Mouse (Mus musculus) cortical plate, adult 2 months (tissue): ENCODE measurements around the gene Rpl35. TPM values are rescaled to one million over a fixed set of nuclear protein-coding genes. Genes with fewer than 3 reads are reported as not detected.

ENCODE experiments used
- H3K27ac ChIP-seq: fragments of 200-500 bp; 2 replicates; pipeline ENCODE4 v1.5.1; 2012; ENCODE audit warnings: low read length, control low read depth, inconsistent platforms; ENCODE audit not compliant: insufficient read depth
- H3K4me1 ChIP-seq: fragments of 200-500 bp; 2 replicates; pipeline ENCODE4 v1.6.1; 2011; ENCODE audit warnings: low read length; ENCODE audit not compliant: control insufficient read depth, insufficient read depth
- H3K4me3 ChIP-seq: fragments of 200-500 bp; 2 replicates; pipeline ENCODE4 v1.5.1; 2011; ENCODE audit warnings: mild to moderate bottlenecking, low read length, control low read depth; ENCODE audit not compliant: insufficient read depth
- CTCF ChIP-seq: fragments of 200-500 bp; IDR thresholded peaks from 2 replicates; pipeline ENCODE4 v1.5.1; 2011; ENCODE audit warnings: mild to moderate bottlenecking, control low read depth, low read length; ENCODE audit not compliant: insufficient read depth; ENCODE audit errors: extremely low read depth
- POLR2A ChIP-seq: fragments of 200-500 bp; IDR thresholded peaks from 2 replicates; pipeline ENCODE4 v1.6.1; 2011; ENCODE audit warnings: mild to moderate bottlenecking, low read length, control low read depth; ENCODE audit not compliant: insufficient read depth; ENCODE audit errors: extremely low read depth
- polyA plus RNA-seq: library from polyadenylated mRNA; depleted of rRNA; stranded (reverse); fragments of >200 nt; gene quantifications from 2 replicates; pipeline ENCODE4 v1.2.3, GENCODE M21; 2012

Gene Rpl35
- polyA plus RNA-seq, 1 experiment = 254 TPM

DNA sequence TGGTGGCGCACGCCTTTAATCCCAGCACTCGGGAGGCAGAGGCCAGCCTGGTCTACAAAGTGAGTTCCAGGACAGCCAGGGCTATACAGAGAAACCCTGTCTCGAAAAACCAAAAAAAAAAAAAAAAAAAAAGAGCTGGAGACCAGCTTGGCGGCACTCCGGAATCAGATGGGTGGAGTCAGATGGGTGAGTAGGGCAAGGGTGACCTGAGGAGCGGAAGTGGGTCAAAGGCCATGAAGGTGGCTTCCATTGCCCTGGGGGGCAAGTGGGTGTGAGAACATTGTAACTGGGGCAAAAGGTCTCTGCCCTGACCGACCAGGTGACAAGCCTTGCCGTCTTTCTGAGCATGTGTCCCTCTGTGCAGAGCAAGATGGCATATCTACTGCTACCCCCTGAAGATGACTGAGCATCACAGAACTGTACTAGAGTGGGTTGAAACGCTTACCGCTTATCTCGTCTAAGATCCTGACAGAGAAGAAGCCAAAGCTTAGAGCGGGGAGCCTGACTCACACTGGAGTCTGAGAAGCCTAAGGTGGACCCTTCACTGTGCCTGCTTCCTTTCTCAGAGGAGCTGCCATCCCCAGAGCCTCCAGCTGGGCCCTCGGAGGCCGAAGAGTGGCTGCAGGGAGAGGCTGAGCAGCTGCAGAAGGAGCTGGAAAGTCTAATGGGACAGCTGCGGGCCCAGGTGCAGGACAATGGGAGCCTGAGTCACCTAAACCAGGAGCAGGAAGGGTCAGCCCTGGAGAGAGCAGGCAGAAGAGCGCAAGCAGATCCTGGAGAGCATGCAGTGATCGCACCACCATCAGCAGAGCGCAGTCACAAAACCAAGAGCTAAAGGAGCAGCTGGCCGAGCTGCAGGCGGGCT lies 29.3 kb downstream of the Rpl35 start:
- H3K27ac ChIP-seq = no peak overlapping the region
- TF ChIP-seq POLR2A = no peak
- TF ChIP-seq CTCF = no peak
- peaks cover 1% of the 10 kb centered on the region; the same call in 1 of the 2 replicates for H3K4me1 ChIP-seq
- H3K4me3 ChIP-seq = no peak overlapping the region

DNA sequence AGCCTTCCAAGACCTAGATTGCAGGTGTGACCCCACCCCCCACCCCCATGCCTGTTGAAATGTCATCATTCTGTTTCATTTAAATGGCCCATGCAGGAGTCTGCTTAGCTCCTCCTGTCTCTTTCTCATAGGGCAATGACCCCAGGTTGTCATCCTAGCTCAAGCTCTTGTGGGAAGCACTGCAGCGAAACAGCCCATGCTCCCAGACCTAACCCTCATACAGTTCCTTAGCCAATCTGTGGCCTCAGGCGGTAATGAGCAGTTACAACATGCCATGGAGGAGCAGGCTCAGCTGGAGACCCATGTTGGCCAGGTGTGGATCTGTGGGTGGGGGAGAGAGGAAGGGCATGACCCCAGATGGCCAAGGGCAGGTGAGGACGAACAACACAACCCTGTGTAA lies 30.2 kb downstream of the Rpl35 start:
- no peak overlapping the region for H3K4me3 ChIP-seq
- no peak overlapping the region for H3K27ac ChIP-seq
- peaks cover 1% of the 10 kb centered on the region; the same call in 1 of the 2 replicates for H3K4me1 ChIP-seq
- no peak for TF ChIP-seq POLR2A
- TF ChIP-seq CTCF = no peak

DNA sequence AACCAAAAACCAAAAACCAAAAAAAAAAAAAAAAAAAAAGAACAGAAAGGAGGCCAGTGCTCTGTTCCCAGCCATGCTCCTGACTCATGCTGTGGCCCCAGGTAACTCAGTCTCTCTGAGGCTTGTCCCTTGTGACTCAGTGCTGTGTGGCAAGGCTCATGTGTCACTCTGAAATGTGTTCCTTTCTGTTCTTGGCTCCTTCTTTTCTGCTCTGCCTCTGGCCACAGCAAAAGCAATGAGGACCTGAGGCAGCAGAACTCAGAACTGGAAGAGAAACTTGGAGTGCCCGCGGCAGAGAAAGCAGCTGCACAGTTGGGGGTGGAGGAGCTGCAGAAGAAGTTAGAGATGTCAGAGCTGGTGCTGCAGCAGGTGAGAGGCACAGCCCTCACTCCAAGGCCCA lies 31.3 kb downstream of the Rpl35 start:
- Histone ChIP-seq H3K4me1 (peaks cover 1% of the 10 kb centered on the region; the same call in 1 of the 2 replicates), H3K4me3 (no peak overlapping the region), H3K27ac (no peak overlapping the region)
- TF ChIP-seq CTCF (no peak), POLR2A (no peak)

DNA sequence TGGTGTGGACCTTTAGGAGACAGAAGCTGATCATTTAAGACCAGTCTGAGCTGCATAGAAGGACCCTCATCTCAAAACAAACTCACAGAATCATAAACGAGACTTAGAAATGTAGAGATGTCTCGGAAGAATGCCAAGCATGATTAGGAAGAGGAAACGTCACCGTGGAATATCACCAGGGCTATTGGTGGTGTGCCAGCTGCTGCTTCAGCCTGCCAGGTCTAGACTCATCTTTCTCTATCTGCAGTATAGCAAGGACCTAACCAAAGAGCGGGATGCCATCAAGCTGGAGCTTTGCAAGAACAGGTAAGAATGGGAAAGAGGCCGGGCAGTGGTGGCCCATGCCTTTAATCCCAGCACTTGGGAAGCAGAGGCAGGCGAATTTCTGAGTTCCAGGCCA lies 31.7 kb downstream of the Rpl35 start:
- peaks cover 1% of the 10 kb centered on the region; the same call in 1 of the 2 replicates for H3K4me1 ChIP-seq
- no peak overlapping the region for H3K27ac ChIP-seq
- H3K4me3 ChIP-seq = no peak overlapping the region
- no peak for TF ChIP-seq POLR2A
- no peak for TF ChIP-seq CTCF

DNA sequence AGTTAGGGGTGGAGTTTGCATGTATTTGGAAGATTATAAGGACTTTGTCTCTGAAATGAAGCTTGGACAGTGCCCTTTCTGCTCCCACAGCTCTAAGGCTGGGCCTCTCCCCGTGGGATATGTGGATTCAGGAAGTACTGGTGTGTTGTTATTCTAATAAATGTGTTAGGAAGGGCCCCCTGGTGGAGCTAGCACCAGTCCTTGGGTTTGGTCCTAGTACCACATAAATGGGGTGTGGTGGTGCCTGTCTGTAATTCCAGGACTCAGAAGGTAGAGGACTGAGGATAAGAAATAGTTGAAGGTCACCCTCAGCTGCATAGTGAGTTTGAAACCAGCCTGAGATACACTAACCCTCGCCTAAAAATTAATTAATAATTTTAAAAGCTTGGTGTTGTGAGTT lies 32.2 kb downstream of the Rpl35 start:
- Histone ChIP-seq H3K4me3 (no peak overlapping the region), H3K4me1 (peaks cover 1% of the 10 kb centered on the region; the same call in 1 of the 2 replicates), H3K27ac (no peak overlapping the region)
- TF ChIP-seq CTCF = no peak
- no peak for TF ChIP-seq POLR2A

DNA sequence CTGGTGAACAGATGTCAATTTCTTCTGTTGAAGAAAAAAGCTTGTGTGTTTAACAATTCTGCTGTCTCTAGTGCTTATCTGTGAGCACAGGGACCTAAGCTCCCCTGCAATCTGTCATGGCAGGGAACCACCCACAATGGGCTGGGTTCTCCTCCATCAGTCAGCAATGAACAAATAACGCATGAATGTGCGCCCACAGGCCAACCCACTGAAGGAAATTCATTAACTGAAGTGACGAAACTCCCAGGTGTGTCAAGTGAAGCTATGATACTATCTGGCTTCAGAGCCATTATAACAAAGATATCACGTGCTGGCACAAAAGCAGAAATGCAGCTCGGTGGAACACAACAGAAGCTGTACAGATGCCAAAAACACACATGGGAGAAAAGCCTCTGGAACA lies 35.4 kb downstream of the Rpl35 start:
- Histone ChIP-seq H3K4me3 (no peak overlapping the region), H3K4me1 (no peaks in the 10 kb centered on the region), H3K27ac (no peak overlapping the region)
- TF ChIP-seq CTCF (no peak), POLR2A (no peak)

DNA sequence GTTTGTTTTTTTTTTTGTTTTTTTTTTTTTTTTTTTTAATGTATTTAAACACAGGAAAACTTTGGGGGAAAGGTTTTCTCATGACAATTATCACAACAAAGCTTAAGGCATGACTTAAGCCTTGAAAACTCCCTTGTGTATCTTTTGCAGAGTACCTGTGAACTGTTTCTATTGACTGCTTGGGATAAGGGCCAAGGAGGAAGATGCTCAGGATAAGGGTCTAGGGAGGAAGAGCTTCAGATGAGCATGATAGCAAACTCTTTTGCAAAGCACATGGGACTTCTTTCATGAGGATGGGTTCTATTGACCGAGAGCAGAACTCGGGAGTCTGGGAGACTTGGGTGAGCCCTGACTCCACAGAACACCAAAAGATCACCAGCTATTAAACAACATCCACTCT lies 35.8 kb downstream of the Rpl35 start:
- TF ChIP-seq POLR2A = no peak
- no peak for TF ChIP-seq CTCF

DNA sequence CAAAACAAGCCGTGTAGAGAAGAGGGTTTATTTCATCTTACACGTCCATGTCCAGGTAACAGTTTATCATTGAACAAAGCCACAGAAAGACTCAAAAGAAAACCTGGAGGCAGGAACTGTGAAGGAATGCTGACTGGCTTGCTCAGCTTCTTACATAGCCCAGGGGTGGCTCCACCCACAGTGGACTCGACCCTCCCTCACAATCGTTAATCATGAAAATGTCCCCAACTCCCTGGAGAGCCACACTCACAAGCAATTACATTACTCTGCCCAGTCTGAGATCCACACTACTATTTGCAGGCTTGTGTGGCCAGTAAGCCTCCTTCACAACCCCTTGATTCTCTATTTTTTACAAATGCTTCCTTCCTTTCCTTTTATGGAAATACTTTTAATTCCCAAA lies 41.2 kb downstream of the Rpl35 start:
- no peak for TF ChIP-seq CTCF
- no peak for TF ChIP-seq POLR2A
- no peaks in the 10 kb centered on the region for H3K4me1 ChIP-seq
- H3K4me3 ChIP-seq = no peak overlapping the region
- H3K27ac ChIP-seq = no peak overlapping the region

More for the DNA sequence above, 35.8 kb downstream of the Rpl35 start:
- Histone ChIP-seq H3K27ac (no peak overlapping the region), H3K4me3 (no peak overlapping the region), H3K4me1 (no peaks in the 10 kb centered on the region)

DNA sequence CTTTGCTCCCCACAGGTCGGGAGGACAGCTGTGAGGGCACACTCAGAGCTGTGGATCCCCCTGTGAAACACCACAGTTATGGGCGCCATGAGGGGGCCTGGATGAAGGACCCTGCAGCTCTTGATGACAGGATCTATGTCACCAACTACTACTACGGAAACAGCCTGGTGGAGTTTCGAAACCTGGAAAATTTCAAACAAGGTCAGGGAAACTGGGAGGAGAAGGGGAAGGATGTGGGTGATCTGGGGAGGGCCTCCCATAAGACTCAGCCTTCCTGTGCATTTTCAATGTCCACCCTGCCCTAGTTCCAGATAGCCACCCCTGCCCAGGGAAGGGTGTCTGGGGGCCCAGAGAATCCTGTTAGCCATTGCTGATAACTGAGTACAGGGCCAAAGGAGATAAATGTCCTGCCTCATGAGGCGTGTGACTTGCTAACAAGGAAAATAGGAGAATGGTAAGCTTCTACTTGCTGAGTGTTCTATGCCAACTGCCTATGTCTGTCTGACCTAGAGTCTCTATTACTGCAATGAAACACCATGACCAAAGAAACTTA lies 47.7 kb downstream of the Rpl35 start:
- TF ChIP-seq POLR2A (no peak), CTCF (no peak)
- no peak overlapping the region for H3K27ac ChIP-seq
- H3K4me3 ChIP-seq = no peak overlapping the region
- no peaks in the 10 kb centered on the region for H3K4me1 ChIP-seq

DNA sequence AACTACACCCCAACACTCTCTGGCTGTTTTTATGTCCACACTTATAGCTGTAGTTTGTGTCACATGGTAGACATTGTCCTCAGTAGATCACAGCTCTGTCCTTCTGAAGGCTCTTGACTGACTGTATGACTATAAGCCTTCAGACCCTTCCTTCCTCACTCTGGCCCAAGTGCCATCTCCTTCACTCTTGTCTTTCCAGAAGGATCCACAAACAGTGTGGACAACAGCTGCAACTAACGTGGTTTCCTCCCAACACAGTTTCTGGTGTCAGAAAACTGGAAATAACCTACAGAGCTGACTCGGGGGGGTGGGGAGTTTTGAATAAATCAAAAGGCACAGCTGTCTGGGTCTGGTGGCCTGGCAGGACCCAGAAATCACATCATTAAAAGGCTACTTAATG lies 49.4 kb downstream of the Rpl35 start:
- Histone ChIP-seq H3K4me3 (no peak overlapping the region), H3K27ac (no peak overlapping the region), H3K4me1 (no peaks in the 10 kb centered on the region)
- TF ChIP-seq POLR2A = no peak
- TF ChIP-seq CTCF = no peak
